Mouse (Mus musculus) forebrain, embryonic 11.5 days (tissue): ENCODE measurements at regions not wholly inside any gene's neighbourhood (a gene's known extent, or its start where the extent isn't known, plus 50 kb on each side); places are given as distances from the start of the nearest gene placed in this dataset.

Source experiments
- ATAC-seq: fragments of 200-750 bp; cut with Nextera tagmentation; replicated peaks from 2 replicates; pipeline ENCODE4 v1.8.0; 2017; ENCODE audit warnings: moderate TSS enrichment; ENCODE audit not compliant: low FRiP score
- DNase-seq: peaks from one replicate; pipeline ENCODE4 v3.0.0-alpha.2; 2017; ENCODE audit warnings: low spot score
- H3K27ac ChIP-seq: fragments of 300-500 bp; sonication (generic); 2 replicates; pipeline ENCODE4 v1.5.1; 2014; ENCODE audit warnings: low read depth, low read length
- H3K27me3 ChIP-seq: fragments of 300-500 bp; sonication (generic); 2 replicates; pipeline ENCODE4 v1.6.1; 2014; ENCODE audit warnings: mild to moderate bottlenecking, low read length, mixed read lengths; ENCODE audit not compliant: control insufficient read depth, insufficient read depth
- H3K36me3 ChIP-seq: fragments of 300-500 bp; sonication (generic); 2 replicates; pipeline ENCODE4 v1.6.1; 2014; ENCODE audit warnings: mild to moderate bottlenecking, low read length, moderate library complexity, mixed read lengths; ENCODE audit not compliant: control insufficient read depth, insufficient read depth
- H3K4me1 ChIP-seq: fragments of 300-500 bp; sonication (generic); replicated peaks from 2 replicates; pipeline ENCODE4 v1.6.1; 2014; ENCODE audit warnings: low read length, mixed read lengths; ENCODE audit not compliant: control insufficient read depth, insufficient read depth
- H3K4me2 ChIP-seq: fragments of 300-500 bp; sonication (generic); 2 replicates; pipeline ENCODE4 v1.6.1; 2014; ENCODE audit warnings: low read depth, mild to moderate bottlenecking, low read length, moderate library complexity, mixed read lengths; ENCODE audit not compliant: severe bottlenecking
- H3K4me3 ChIP-seq: fragments of 300-500 bp; sonication (generic); 2 replicates; pipeline ENCODE4 v1.5.1; 2014; ENCODE audit warnings: low read depth, low read length
- H3K9ac ChIP-seq: fragments of 300-500 bp; sonication (generic); 2 replicates; pipeline ENCODE4 v1.6.1; 2014; ENCODE audit warnings: low read length
- H3K9me3 ChIP-seq: fragments of 300-500 bp; sonication (generic); 2 replicates; pipeline ENCODE4 v1.6.1; 2016; ENCODE audit warnings: low read length, mixed read lengths; ENCODE audit not compliant: control insufficient read depth
- WGBS: fragments of 180-500 bp; shearing (Covaris S2); extraction: QIAGEN DNeasy Blood & Tissue Kit; methylation state at CpG from one replicate; pipeline ENCODE4 v1.1.7; 2014; 5-methylcytosine and 5-hydroxymethylcytosine counted together

- H3K4me1 ChIP-seq: no peaks in the 10 kb centered on the region
- H3K9me3 ChIP-seq: no peaks in the 10 kb centered on the region
- no peak overlapping the region for H3K4me2 ChIP-seq
- no peak overlapping the region for H3K27ac ChIP-seq
- ATAC-seq: no peak
- no peak overlapping the region for H3K4me3 ChIP-seq
- no peak overlapping the region for H3K9ac ChIP-seq
- H3K36me3 ChIP-seq: no peaks in the 10 kb centered on the region
- 78% methylated on average over 3 of the region's 3 CpGs for WGBS
- no peak for DNase-seq
- H3K27me3 ChIP-seq: no peaks in the 10 kb centered on the region
These were observed 80.3 kb downstream of the Ramp3 start for GRCm38 (mm10) chr11:6738581-6738980.

GRCm38 (mm10) chr11:6738163-6738562 is 79.8 kb downstream of the Ramp3 start:
- ATAC-seq (no peak), DNase-seq (no peak)
- Histone ChIP-seq H3K27me3 (no peaks in the 10 kb centered on the region), H3K4me1 (no peaks in the 10 kb centered on the region), H3K27ac (no peak overlapping the region), H3K36me3 (no peaks in the 10 kb centered on the region), H3K4me3 (no peak overlapping the region), H3K9me3 (no peaks in the 10 kb centered on the region), H3K9ac (no peak overlapping the region), H3K4me2 (no peak overlapping the region)
- WGBS: 81% methylated on average over 3 of the region's 3 CpGs

GRCm38 (mm10) chr11:6734746-6735430 is 76.6 kb downstream of the Ramp3 start:
- ATAC-seq (no peak), DNase-seq (no peak)
- 85% methylated on average over 7 of the region's 7 CpGs for WGBS
- H3K9me3 ChIP-seq: no peaks in the 10 kb centered on the region
- H3K4me1 ChIP-seq: no peaks in the 10 kb centered on the region
- H3K4me2 ChIP-seq: no peak overlapping the region
- H3K9ac ChIP-seq: no peak overlapping the region
- H3K27ac ChIP-seq: no peak overlapping the region
- H3K27me3 ChIP-seq: no peaks in the 10 kb centered on the region
- no peak overlapping the region for H3K4me3 ChIP-seq
- no peaks in the 10 kb centered on the region for H3K36me3 ChIP-seq

GRCm38 (mm10) chr11:6731505-6731904 is 73.2 kb downstream of the Ramp3 start:
- 83% methylated on average over 5 of the region's 5 CpGs for WGBS
- Histone ChIP-seq H3K9me3 (no peaks in the 10 kb centered on the region), H3K9ac (no peak overlapping the region), H3K36me3 (no peaks in the 10 kb centered on the region), H3K27ac (no peak overlapping the region), H3K27me3 (no peaks in the 10 kb centered on the region), H3K4me2 (no peak overlapping the region), H3K4me1 (no peaks in the 10 kb centered on the region), H3K4me3 (no peak overlapping the region)
- ATAC-seq (no peak), DNase-seq (no peak)
